Mouse (Mus musculus): ENCODE measurements around the gene Cacna2d3. TPM values are rescaled to one million over a fixed set of nuclear protein-coding genes. Genes with fewer than 3 reads are reported as not detected.

Gene Cacna2d3
- total RNA-seq, 1 experiment from 2014 or later = not detected

DNA sequence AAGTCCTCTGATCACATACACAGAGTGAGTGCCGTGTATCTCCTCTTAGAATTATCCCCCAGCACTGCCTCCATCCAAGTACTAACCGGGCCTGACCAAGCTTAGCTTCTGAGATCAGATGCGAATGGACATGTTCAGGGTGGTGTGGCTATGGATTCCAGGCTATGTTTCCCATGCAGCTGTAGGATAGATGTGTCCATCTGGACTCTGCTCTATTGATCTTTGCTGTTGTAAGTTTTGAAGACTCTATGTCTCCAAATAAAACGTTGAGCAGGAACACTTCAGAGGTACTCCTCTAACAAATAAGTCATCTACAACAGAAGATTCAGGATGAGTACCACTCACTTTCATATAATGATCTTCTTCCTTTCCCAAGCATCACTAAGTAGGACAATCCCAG is 712.0 kb downstream of the Cacna2d3 start:
- ATAC-seq (ENCODE audit: extremely low read depth, insufficient number of reproducible peaks, low FRiP score, poor library complexity, severe bottlenecking) = no peak

DNA sequence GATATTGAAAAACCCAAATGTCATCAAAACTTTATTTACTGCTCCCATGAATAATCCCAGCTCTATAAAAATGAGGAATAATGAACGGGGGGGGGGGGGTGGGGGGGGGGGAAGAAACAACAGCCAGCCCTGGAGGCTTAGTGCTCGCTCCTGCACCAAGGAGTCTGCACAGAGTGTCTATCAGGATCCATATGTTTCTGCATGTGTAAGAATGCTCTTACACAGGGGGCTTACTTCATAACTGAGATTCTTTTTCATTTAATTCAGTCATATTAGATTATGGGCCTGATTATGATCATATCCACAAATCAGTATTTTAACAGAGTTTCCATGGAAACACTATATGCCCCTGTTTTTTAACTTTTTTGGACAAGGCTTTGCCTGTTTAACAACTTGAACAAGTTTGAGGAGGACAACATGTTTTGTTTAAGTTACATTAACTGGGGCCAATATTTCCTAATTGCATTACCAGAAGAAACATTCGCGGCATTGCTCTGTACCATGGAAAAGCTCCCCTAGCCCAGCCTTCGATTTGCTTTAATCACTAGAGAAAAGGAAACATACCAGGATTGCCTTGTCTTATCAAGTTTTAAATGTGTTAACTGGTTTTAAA is 716.3 kb downstream of the Cacna2d3 start:
- ATAC-seq (ENCODE audit: extremely low read depth, insufficient number of reproducible peaks, low FRiP score, poor library complexity, severe bottlenecking) = no peak

DNA sequence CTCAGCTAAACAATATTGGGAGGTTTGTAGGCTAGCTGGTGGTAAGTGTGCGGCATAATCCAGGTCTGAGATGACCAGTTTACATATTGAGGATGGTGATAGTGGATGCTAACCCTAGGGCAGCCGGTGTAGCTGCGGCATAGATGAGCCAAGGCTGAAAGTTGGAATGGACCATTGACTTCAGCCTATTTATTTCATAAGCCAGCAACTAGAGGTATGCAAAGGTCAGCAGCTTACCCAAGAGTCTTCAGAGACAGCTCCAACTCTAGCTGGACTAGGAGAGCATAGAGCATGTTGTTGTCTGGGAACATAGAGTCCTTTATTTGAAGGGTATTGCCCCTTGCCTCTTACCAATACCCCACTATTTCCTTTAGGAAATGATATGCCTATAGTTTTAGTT is 725.1 kb downstream of the Cacna2d3 start:
- ATAC-seq (ENCODE audit: extremely low read depth, insufficient number of reproducible peaks, low FRiP score, poor library complexity, severe bottlenecking) = no peak

DNA sequence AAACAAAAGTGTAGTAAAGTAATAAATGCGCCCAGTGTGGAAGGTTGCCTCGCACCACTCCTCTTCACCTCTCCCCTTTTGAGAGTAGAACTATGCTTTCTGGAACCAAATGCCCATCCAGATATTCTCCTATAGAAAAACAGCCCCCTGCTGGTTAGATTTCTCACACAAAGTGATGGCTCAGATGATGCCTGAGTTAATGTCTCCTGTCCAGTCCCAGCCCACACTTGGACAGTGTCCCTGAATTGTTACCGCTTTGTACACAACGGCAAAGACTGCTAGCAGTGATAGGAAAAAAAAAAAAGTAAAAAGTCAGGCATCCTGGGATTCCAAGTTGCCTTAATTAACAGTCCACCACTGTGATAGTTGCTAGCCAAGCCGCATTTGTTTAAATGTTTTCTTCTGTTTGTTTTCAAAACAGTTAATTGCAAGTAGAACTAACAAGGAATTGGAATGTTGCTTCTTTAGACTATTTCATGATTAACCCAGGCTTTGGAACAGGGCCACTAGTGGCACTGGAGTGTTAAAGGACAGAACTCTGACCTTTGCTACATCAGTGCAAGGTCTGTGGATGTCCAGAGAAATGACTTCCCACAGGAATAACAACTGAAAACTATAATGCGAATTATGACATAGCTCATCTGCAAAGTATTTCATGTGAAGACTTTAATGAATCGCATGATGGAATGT is 733.3 kb downstream of the Cacna2d3 start:
- no peak for ATAC-seq (ENCODE audit: extremely low read depth, insufficient number of reproducible peaks, low FRiP score, poor library complexity, severe bottlenecking)

DNA sequence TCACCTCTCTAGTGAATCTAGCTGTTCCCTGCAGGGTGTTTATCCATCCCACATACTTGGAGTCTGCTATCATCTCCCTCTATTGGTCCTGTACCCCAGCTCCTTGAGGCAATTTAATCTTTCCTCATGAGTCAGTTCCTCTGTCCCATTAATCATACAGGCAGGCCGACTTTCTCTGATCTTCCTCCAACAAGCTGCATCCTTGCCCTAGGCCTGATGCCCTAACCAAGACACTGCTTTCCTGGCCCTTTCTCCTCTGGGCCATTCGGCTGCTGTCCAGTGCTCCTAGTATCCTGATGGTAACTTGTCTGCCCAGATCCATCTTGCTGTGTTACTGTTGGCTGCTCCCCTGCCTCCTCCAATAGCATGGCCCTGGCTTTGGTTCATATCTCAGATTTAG is 737.4 kb downstream of the Cacna2d3 start:
- ATAC-seq (ENCODE audit: extremely low read depth, insufficient number of reproducible peaks, low FRiP score, poor library complexity, severe bottlenecking) = no peak

DNA sequence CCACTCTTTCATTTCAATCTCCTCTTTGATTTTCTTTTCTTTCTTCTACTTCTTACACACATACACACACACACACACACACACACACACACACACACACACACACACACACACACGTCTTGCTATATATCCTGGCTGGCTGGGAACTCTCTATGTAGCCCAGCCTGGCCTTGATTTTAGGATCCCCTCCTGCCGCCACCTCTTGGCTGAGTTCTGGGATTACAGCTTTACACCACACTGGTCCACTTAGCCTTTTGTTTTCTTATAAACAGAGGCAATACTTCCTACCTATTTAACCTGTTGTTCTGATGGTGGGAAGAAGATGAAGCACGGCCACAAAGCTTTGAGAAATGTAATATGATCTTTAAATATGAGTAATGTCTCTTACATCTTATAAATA is 741.2 kb downstream of the Cacna2d3 start:
- no peak for ATAC-seq (ENCODE audit: extremely low read depth, insufficient number of reproducible peaks, low FRiP score, poor library complexity, severe bottlenecking)

DNA sequence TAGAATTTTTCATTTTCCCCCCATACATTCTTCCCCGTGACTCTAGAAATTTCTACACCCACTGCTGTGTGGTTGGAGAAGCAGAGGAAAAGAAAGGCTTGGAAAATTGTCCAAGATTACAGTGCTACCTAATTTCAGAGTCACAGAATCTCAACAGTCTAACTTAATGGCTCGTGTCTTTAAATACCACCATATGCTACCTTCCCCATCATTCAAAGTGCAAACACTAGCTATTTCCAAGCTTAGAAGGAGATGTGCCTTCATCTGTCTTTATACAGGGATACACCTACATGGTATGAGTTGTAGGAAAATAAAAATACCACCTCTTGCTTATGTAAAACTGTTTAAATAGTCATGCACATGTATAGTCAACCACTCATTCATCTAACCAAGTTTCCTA is 742.4 kb downstream of the Cacna2d3 start:
- no peak for ATAC-seq (ENCODE audit: extremely low read depth, insufficient number of reproducible peaks, low FRiP score, poor library complexity, severe bottlenecking)

DNA sequence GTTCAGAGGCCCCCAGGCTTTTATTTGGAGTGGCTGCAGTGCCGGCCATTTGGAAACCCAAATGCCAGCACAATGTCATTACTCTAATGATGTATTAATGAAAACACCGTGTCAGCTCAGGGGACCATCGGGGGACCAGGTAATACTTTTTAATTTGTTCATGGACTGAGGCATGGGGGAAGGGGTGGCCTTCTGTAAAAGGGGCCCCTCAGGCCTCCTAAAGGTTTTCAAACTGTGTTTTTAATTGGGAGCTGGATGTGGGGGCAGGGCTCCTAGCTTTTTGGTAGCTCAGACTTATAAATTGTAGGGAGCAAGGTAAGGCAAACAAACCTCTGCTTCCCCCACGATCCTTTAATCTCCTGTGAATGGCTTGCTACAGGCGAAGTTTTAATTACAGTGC is 749.0 kb downstream of the Cacna2d3 start:
- ATAC-seq (ENCODE audit: extremely low read depth, insufficient number of reproducible peaks, low FRiP score, poor library complexity, severe bottlenecking) = no peak

DNA sequence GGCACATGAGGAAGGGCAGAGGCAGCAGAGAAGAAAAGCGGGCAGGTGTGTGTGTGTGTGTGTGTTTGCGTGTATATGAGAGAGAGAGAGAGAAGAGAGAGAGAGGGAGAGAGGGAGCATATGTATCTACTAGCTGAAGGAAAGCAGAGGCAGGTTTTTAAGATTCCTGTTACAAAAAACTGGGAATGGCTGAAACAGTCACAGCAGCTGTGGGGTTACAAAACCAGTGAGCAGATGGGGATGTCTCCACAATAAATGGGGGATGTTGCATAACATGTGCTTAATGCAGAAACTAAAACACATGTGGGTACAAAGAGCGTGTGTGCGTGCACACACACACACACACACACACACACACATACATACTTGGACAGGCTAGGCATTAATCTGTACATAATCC is 752.4 kb downstream of the Cacna2d3 start:
- ATAC-seq (ENCODE audit: extremely low read depth, insufficient number of reproducible peaks, low FRiP score, poor library complexity, severe bottlenecking) = no peak

DNA sequence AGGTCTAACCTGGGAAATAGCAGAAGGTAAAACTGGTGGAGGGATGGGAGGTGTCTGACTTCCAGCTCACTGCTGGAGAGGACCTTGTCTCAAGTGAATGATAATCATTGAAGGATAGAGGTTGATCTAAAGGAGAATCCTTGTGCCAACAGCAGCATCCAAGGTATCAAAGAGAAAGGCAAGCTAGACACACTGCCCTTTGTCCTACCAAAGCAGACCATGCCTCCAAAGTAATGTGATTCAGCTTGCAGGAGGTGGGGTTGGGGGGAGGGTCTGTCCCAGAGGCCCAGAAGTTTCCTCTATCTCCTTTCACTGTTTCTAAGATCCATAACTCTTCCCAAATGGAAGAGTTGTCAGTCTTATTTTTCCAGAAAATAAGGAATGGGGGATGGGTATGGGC is 754.8 kb downstream of the Cacna2d3 start:
- ATAC-seq (ENCODE audit: extremely low read depth, insufficient number of reproducible peaks, low FRiP score, poor library complexity, severe bottlenecking) = no peak

DNA sequence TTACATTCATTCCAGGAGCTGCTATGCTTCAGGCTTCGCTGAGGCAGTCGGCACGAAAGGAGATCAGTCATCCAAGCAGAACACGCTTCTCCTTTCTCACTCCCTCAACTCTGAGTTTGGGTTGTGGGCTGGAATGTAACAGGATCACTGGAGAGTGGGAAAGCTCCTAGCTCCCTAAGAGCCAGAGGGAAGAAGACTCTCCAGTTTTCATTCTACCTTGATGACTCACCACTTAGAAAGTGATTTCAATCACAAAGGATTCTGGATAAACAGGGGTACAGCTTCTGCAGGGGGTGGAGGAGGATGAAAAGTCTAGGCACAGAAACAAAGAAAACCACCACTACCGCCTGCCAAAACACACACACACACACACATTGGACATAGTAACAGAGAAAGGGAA is 760.3 kb downstream of the Cacna2d3 start:
- ATAC-seq (ENCODE audit: extremely low read depth, insufficient number of reproducible peaks, low FRiP score, poor library complexity, severe bottlenecking) = no peak

DNA sequence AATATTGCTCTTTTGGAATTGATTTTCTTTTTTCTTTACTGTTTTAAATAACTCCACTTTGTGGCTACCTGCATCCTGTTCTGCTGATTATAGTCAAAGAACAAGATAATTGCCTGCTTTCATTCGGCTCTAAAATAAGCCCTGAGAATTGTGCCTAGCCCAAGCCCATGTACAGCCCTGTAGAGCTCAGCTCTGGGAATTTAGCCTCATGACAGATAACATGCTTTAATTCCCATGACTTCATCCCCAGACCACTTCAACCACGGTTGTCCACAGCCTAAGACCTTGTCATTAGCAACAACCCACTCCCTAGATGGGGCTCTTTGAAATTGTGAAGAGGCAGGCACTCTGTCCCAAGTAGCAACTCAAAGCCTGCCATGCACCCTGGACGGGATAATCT is 762.6 kb downstream of the Cacna2d3 start:
- no peak for ATAC-seq (ENCODE audit: extremely low read depth, insufficient number of reproducible peaks, low FRiP score, poor library complexity, severe bottlenecking)

DNA sequence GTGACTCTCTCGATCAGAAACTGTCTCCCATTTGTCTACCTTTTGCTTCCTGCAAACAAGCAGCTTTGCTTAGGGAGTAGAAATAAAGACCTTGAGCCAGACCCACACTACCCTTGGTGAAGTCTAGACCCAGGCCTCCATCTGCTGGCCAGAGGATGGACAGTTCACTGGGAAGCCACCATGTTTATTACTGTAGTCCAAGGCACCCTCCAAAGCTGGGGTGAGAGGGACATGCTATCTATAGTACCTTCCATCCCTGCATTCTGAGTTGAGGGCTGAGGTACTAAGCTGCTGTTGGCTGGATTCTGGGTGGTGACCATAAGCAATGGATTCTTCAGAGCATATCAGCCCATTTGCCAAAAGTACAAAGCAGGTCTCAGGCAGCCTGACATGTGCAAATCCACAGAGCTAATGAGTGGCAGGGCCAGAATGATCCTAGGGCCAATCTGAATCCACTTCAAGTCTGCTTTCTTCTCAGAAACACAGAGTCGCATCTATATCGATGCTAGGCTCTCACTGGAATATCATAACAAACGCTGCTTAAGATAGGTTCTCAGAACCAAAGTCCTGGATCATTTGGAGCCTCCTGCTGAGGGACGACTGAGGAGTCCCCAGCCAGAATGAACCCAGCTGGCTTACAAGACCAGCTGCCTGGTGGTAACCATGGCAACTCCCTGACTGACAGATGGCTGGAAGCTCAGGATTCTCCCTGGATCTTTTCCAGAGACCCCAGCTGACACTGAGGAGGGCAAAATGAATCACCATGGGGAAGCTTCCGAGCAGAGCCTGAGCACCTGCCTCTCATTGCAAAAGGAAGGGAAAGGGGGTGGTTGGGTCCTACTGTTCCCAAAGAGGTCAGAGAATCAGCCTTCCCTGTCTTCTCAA is 763.3 kb downstream of the Cacna2d3 start:
- no peak for ATAC-seq (ENCODE audit: extremely low read depth, insufficient number of reproducible peaks, low FRiP score, poor library complexity, severe bottlenecking)

DNA sequence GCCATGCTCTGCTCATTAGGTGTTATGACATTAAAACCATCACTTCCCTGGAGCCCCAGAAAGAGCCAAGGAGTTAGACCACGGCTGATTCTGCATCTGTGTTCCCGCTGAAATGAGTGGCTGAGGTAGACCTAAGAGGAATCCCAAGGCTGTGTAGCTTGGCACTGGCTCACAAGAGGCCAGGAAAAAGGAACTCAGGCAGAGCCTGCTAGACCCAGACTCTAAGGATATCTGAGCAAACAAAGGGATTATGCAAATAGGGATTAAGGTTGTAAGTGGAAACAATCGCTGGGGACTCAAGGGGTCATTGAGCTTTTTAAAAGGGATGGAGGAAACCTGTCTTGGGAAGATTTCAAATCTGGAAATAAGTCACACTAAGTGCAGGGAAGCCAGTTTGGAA is 766.5 kb downstream of the Cacna2d3 start:
- ATAC-seq (ENCODE audit: extremely low read depth, insufficient number of reproducible peaks, low FRiP score, poor library complexity, severe bottlenecking) = no peak

DNA sequence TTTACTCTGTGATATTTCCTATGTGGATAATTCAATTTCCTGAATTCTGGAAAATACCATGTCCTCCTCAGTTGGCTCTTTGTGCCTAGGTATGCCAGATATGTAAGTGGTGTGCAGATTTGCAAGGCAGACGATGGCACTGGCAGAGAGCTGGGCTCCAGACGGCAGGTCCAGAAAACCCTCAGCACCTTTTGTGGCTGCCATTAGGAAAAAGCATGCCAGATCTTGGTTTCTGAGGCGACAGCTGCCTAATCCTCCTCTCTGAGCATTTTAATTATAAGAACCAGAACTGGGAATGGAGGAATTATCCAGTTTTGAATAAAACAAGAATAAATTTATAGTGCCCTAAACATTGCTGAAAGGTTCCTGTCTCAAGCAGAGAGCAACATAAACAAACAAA is 767.1 kb downstream of the Cacna2d3 start:
- no peak for ATAC-seq (ENCODE audit: extremely low read depth, insufficient number of reproducible peaks, low FRiP score, poor library complexity, severe bottlenecking)

DNA sequence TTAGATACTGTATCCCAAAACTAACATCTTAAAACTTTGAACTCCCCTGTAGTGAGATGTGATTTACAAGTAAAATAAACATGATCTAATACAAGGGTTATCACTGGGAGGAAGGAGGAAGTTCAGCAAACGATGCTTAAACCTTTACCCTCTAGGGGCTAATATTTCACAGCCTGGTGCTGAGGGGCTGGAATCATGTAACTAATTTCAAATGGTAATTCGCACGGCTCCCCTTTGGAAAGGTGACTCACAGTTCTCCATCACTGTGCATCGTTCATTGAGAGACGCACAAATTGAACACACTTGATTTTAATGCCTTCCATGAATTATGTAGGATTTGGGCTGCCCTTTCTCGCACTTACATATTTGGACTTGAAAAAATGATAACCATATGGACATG is 767.6 kb downstream of the Cacna2d3 start:
- ATAC-seq (ENCODE audit: extremely low read depth, insufficient number of reproducible peaks, low FRiP score, poor library complexity, severe bottlenecking) = no peak

DNA sequence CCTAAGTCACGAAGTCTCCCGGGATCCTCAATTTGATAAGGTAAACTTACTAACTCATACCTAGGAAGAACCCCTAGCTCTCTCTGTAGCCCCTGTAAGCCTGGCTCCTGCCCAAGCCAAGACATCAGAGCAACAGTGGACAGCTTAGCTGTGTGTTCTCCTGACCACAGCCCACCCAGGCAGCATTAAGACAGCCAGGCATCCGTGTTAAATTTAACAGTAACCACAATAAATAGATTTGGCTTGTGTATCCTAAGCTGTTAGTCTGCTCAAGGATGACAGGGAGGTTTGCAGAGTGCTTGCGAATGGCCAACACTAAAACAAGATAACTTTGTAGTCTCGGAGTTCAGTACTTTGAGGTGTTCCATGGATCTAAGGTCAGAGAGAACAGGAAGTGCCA is 768.3 kb downstream of the Cacna2d3 start:
- no peak for ATAC-seq (ENCODE audit: extremely low read depth, insufficient number of reproducible peaks, low FRiP score, poor library complexity, severe bottlenecking)

DNA sequence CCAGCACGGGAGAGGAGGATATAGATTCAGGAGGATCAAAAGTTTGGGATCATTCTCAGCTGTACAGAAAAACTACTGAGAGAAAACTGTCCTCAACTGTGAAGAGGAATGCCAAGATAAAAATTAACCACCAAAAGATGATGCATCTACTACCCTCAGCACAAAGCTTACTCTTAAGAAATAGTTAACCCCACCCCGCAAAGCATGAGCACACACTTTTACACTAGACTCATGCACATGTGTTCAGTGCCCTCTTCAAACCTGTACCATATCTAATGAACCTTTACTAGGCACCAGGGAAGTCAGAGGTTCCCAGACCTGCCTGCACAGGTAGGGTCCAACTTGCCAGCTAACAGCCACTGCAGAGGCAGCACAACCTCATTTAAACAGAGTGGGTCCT is 771.2 kb downstream of the Cacna2d3 start:
- no peak for ATAC-seq (ENCODE audit: extremely low read depth, insufficient number of reproducible peaks, low FRiP score, poor library complexity, severe bottlenecking)

DNA sequence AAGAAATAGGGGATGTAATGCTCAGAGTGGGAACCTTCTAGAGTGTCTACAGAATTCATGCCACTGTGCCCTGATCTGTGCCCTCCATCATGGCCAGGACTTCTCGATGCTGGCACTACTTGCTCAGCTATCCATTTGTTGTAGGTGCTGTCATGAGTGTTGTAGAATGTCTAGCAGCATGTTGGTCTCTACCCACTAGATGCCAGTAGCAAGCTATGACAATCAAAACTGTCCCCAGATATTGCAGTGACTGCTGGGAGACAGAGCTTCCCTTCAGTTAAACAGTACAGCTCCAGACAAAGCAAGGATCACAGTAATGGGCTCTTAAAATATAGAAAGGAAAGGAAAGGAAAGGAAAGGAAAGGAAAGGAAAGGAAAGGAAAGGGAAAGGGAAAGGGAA is 771.9 kb downstream of the Cacna2d3 start:
- no peak for ATAC-seq (ENCODE audit: extremely low read depth, insufficient number of reproducible peaks, low FRiP score, poor library complexity, severe bottlenecking)
